Mouse (Mus musculus): Measurements from ENCODE around the gene Slc25a42.

- no peak for TF ChIP-seq POLR2A (IDR thresholded peaks at IDR 0.05; ENCODE audit: low read depth, low read length)
- TF ChIP-seq CTCF (conservative IDR thresholded peaks at IDR 0.05; ENCODE audit: insufficient read depth, insufficient read length, low read depth, low read length), result no peak
These were observed 23.4 kb downstream of the Slc25a42 start for GRCm38 (mm10) chr8:70188707-70189106.
